Mouse (Mus musculus) neural tube, embryonic 15.5 days (tissue): ENCODE measurements around the gene Spns2. TPM values are rescaled to one million over a fixed set of nuclear protein-coding genes. Genes with fewer than 3 reads are reported as not detected.

Experiments
- ATAC-seq: fragments of 200-750 bp; cut with Nextera tagmentation; 2 replicates; pipeline ENCODE4 v1.8.0; 2017; ENCODE audit warnings: mild to moderate bottlenecking, moderate TSS enrichment, moderate library complexity; ENCODE audit not compliant: low FRiP score
- H3K27ac ChIP-seq: fragments of 300-500 bp; sonication (generic); replicated peaks from 2 replicates; pipeline ENCODE4 v1.5.1; 2015; ENCODE audit warnings: mild to moderate bottlenecking, inconsistent platforms
- H3K27me3 ChIP-seq: fragments of 300-500 bp; sonication (generic); replicated peaks from 2 replicates; pipeline ENCODE4 v1.6.1; 2015; ENCODE audit warnings: inconsistent platforms
- H3K36me3 ChIP-seq: fragments of 300-500 bp; sonication (generic); 2 replicates; pipeline ENCODE4 v1.6.1; 2015; ENCODE audit warnings: inconsistent platforms
- H3K4me1 ChIP-seq: fragments of 300-500 bp; sonication (generic); 2 replicates; pipeline ENCODE4 v1.6.1; 2015; ENCODE audit warnings: inconsistent platforms
- H3K4me2 ChIP-seq: fragments of 300-500 bp; sonication (generic); 2 replicates; pipeline ENCODE4 v1.6.1; 2015; ENCODE audit warnings: inconsistent platforms, mild to moderate bottlenecking, moderate library complexity
- H3K4me3 ChIP-seq: fragments of 300-500 bp; sonication (generic); replicated peaks from 2 replicates; pipeline ENCODE4 v1.5.1; 2015; ENCODE audit warnings: mild to moderate bottlenecking, inconsistent platforms
- H3K9ac ChIP-seq: fragments of 300-500 bp; sonication (generic); replicated peaks from 2 replicates; pipeline ENCODE4 v1.6.1; 2015; ENCODE audit warnings: mild to moderate bottlenecking, inconsistent platforms
- H3K9me3 ChIP-seq: fragments of 300-500 bp; sonication (generic); replicated peaks from 2 replicates; pipeline ENCODE4 v1.6.1; 2016; ENCODE audit warnings: inconsistent platforms
- WGBS: fragments of 180-500 bp; shearing (Covaris S2); methylation state at CpG from one replicate; pipeline ENCODE4 v1.1.7; 2015; ENCODE audit warnings: mixed read lengths; 5-methylcytosine and 5-hydroxymethylcytosine counted together
- polyA plus RNA-seq: library from polyadenylated mRNA; unstranded; fragments of >200 nt; fragmentation: Nextera tagmentation; extraction: Ambion mirVana; gene quantifications from 2 replicates; pipeline ENCODE4 v1.2.1, GENCODE M21; 2015

Spns2 gene
- polyA plus RNA-seq, 1 experiment from 2014 or later: 12.6 TPM

GRCm38 (mm10) chr11:72521598-72522541 is 32.2 kb upstream of the Spns2 start:
- 84% methylated on average over 5 of the region's 5 CpGs for WGBS
- Histone ChIP-seq H3K27ac (no peak overlapping the region), H3K27me3 (no peaks in the 10 kb centered on the region), H3K4me3 (no peak overlapping the region), H3K9me3 (no peaks in the 10 kb centered on the region), H3K4me2 (no peak overlapping the region), H3K9ac (no peak overlapping the region), H3K4me1 (peaks cover 4% of the 10 kb centered on the region; the same call in 1 of the 2 replicates), H3K36me3 (no peaks in the 10 kb centered on the region)
- no peak for ATAC-seq

- no peak overlapping the region for H3K4me2 ChIP-seq
- H3K9me3 ChIP-seq: no peaks in the 10 kb centered on the region
- H3K9ac ChIP-seq: no peak overlapping the region
- no peak overlapping the region for H3K4me3 ChIP-seq
- no peak overlapping the region for H3K27ac ChIP-seq
- H3K27me3 ChIP-seq: no peaks in the 10 kb centered on the region
- no peak for ATAC-seq
- peaks cover 4% of the 10 kb centered on the region; the same call in 1 of the 2 replicates for H3K4me1 ChIP-seq
- WGBS: 69% methylated on average over 3 of the region's 3 CpGs
- H3K36me3 ChIP-seq: no peaks in the 10 kb centered on the region
Observed at GRCm38 (mm10) chr11:72519895-72520294, 30.2 kb upstream of the Spns2 start.

GRCm38 (mm10) chr11:72519189-72519588 is 29.5 kb upstream of the Spns2 start:
- Histone ChIP-seq H3K9me3 (no peaks in the 10 kb centered on the region), H3K4me1 (peaks cover 4% of the 10 kb centered on the region; the same call in 1 of the 2 replicates), H3K9ac (no peak overlapping the region), H3K27me3 (no peaks in the 10 kb centered on the region), H3K4me3 (no peak overlapping the region), H3K36me3 (no peaks in the 10 kb centered on the region), H3K4me2 (no peak overlapping the region), H3K27ac (no peak overlapping the region)
- no peak for ATAC-seq
- WGBS: 84% methylated on average over 4 of the region's 4 CpGs

GRCm38 (mm10) chr11:72518449-72518848 is 28.7 kb upstream of the Spns2 start:
- H3K9ac ChIP-seq: no peak overlapping the region
- H3K4me2 ChIP-seq: no peak overlapping the region
- H3K36me3 ChIP-seq: no peaks in the 10 kb centered on the region
- 71% methylated on average over 2 of the region's 2 CpGs for WGBS
- H3K4me1 ChIP-seq: peaks cover 4% of the 10 kb centered on the region; the same call in 1 of the 2 replicates
- no peaks in the 10 kb centered on the region for H3K9me3 ChIP-seq
- H3K27me3 ChIP-seq: no peaks in the 10 kb centered on the region
- ATAC-seq: no peak
- H3K4me3 ChIP-seq: no peak overlapping the region
- H3K27ac ChIP-seq: no peak overlapping the region

- Histone ChIP-seq H3K9ac (no peak overlapping the region), H3K4me3 (no peak overlapping the region), H3K27me3 (no peaks in the 10 kb centered on the region), H3K36me3 (no peaks in the 10 kb centered on the region), H3K4me2 (no peak overlapping the region), H3K9me3 (no peaks in the 10 kb centered on the region), H3K27ac (no peak overlapping the region), H3K4me1 (no peaks in the 10 kb centered on the region)
- WGBS: 56% methylated on average over 3 of the region's 3 CpGs
- no peak for ATAC-seq
Observed at GRCm38 (mm10) chr11:72514967-72515366, 25.3 kb upstream of the Spns2 start.

GRCm38 (mm10) chr11:72508651-72509050 is 18.9 kb upstream of the Spns2 start:
- Histone ChIP-seq H3K27me3 (no peaks in the 10 kb centered on the region), H3K9ac (no peak overlapping the region), H3K4me1 (no peaks in the 10 kb centered on the region), H3K9me3 (no peaks in the 10 kb centered on the region), H3K4me2 (no peak overlapping the region), H3K4me3 (no peak overlapping the region), H3K27ac (no peak overlapping the region), H3K36me3 (no peaks in the 10 kb centered on the region)
- no peak for ATAC-seq
- 92% methylated on average over 5 of the region's 5 CpGs for WGBS

- Histone ChIP-seq H3K9me3 (no peaks in the 10 kb centered on the region), H3K27ac (no peak overlapping the region), H3K4me2 (no peak overlapping the region), H3K9ac (no peak overlapping the region), H3K27me3 (no peaks in the 10 kb centered on the region), H3K4me3 (no peak overlapping the region), H3K36me3 (no peaks in the 10 kb centered on the region), H3K4me1 (peaks cover 10% of the 10 kb centered on the region; the same call in 1 of the 2 replicates)
- no peak for ATAC-seq
Observed at GRCm38 (mm10) chr11:72507651-72508050, 17.9 kb upstream of the Spns2 start.

- peaks cover 24% of the 10 kb centered on the region; the same call in 1 of the 2 replicates for H3K4me1 ChIP-seq
- no peak for ATAC-seq
- H3K9me3 ChIP-seq: no peaks in the 10 kb centered on the region
- no peak overlapping the region for H3K9ac ChIP-seq
- H3K4me3 ChIP-seq: no peak overlapping the region
- no peaks in the 10 kb centered on the region for H3K27me3 ChIP-seq
- no peak overlapping the region for H3K4me2 ChIP-seq
- no peaks in the 10 kb centered on the region for H3K36me3 ChIP-seq
- no peak overlapping the region for H3K27ac ChIP-seq
- 74% methylated on average over 10 of the region's 10 CpGs for WGBS
Observed at GRCm38 (mm10) chr11:72504016-72504797, 14.5 kb upstream of the Spns2 start.

GRCm38 (mm10) chr11:72503501-72503921 is 13.8 kb upstream of the Spns2 start:
- 14% methylated on average over 5 of the region's 5 CpGs for WGBS

GRCm38 (mm10) chr11:72502236-72502635 is 12.5 kb upstream of the Spns2 start:
- Histone ChIP-seq H3K9ac (no peak overlapping the region), H3K27ac (no peak overlapping the region)
- no peak; the same call in 1 of the 2 replicates for ATAC-seq

More at GRCm38 (mm10) chr11:72503501-72503921, 13.8 kb upstream of the Spns2 start:
- H3K4me3 ChIP-seq: no peak overlapping the region
- no peaks in the 10 kb centered on the region for H3K36me3 ChIP-seq
- H3K4me1 ChIP-seq: peaks cover 24% of the 10 kb centered on the region; the same call in 1 of the 2 replicates
- H3K9me3 ChIP-seq: no peaks in the 10 kb centered on the region
- no peak overlapping the region for H3K9ac ChIP-seq
- no peak for ATAC-seq
- H3K4me2 ChIP-seq: no peak overlapping the region
- H3K27ac ChIP-seq: no peak overlapping the region
- H3K27me3 ChIP-seq: no peaks in the 10 kb centered on the region

GRCm38 (mm10) chr11:72501426-72502002 is 11.8 kb upstream of the Spns2 start:
- Histone ChIP-seq H3K4me3 (no peak overlapping the region), H3K9ac (no peak overlapping the region), H3K4me1 (peaks cover 37% of the 10 kb centered on the region), H3K9me3 (no peaks in the 10 kb centered on the region), H3K4me2 (no peak overlapping the region), H3K36me3 (no peaks in the 10 kb centered on the region), H3K27me3 (no peaks in the 10 kb centered on the region), H3K27ac (no peak overlapping the region)
- no peak for ATAC-seq
- WGBS: 31% methylated on average over 5 of the region's 5 CpGs

More at GRCm38 (mm10) chr11:72502236-72502635, 12.5 kb upstream of the Spns2 start:
- Histone ChIP-seq H3K4me3 (no peak overlapping the region), H3K4me1 (peaks cover 34% of the 10 kb centered on the region), H3K9me3 (no peaks in the 10 kb centered on the region), H3K27me3 (no peaks in the 10 kb centered on the region), H3K36me3 (no peaks in the 10 kb centered on the region), H3K4me2 (no peak overlapping the region)
- WGBS: 14% methylated on average over 8 of the region's 8 CpGs
